Mouse (Mus musculus) bone marrow macrophage, adult 2 months (primary cell): ENCODE measurements around the gene Ccnb3.

Experiments
- CTCF ChIP-seq: IDR thresholded peaks from 2 replicates; pipeline ENCODE4 v1.5.1; 2012; ENCODE audit warnings: low read depth, mild to moderate bottlenecking, low read length, moderate library complexity
- POLR2A ChIP-seq: IDR thresholded peaks from 2 replicates; pipeline ENCODE4 v1.6.1; 2012; ENCODE audit warnings: mild to moderate bottlenecking, low read depth, low read length, borderline replicate concordance

DNA sequence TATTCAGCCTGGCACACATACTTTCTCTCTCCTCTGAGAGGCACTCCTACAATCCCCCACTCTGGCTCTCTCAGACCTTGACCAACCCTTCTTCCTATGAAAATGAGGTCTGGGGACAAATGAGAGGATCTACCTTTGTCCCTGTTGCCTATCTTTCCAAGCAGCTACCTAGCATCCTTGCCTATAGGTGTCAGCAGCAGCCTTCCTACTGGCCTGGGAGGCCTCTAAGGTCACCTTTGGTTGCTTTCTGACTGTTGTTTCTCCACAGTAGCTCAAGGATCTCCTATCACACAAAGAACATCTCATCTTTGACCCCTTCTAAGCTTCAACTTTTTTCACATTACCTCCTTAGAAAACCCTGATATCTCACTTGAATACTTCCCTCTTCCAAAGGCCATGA, 15.6 kb upstream of the Ccnb3 start:
- no peak for TF ChIP-seq CTCF
- no peak for TF ChIP-seq POLR2A
